Mouse (Mus musculus) layer of hippocampus, postnatal 14 days (tissue): ENCODE measurements at regions not wholly inside any gene's neighbourhood (a gene's known extent, or its start where the extent isn't known, plus 50 kb on each side); places are given as distances from the start of the nearest gene placed in this dataset.
A peak's percentile ranks its signal among the peaks of the same experiment; 100 is the strongest.

Experiments used
- DNase-seq, 2 experiments: peaks; one replicate each; pipeline ENCODE4 v3.0.0; 2021 to 2022; ENCODE audit warnings: low spot score in 2 of 2, mixed read lengths in 1 of 2

DNA sequence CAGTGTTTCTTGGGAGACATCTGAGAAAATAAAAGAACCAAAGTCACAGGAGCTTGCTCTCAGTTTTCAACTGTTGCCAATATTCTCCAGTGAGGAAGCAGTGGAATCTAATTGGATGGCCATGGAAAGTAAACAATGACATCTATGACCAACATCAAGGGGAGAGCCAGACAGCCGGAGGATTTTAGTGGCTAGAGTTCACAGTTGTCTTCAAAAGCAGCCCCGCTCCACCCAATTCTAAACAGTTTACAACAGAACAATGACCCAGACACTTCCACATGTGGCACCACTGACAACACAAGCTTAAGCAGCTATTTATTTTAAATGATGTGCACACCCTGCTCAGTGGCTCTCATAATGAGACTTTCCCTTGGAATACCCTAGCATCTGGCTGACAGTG lies 317.5 kb upstream of the Isx start:
- DNase-seq: no peak

DNA sequence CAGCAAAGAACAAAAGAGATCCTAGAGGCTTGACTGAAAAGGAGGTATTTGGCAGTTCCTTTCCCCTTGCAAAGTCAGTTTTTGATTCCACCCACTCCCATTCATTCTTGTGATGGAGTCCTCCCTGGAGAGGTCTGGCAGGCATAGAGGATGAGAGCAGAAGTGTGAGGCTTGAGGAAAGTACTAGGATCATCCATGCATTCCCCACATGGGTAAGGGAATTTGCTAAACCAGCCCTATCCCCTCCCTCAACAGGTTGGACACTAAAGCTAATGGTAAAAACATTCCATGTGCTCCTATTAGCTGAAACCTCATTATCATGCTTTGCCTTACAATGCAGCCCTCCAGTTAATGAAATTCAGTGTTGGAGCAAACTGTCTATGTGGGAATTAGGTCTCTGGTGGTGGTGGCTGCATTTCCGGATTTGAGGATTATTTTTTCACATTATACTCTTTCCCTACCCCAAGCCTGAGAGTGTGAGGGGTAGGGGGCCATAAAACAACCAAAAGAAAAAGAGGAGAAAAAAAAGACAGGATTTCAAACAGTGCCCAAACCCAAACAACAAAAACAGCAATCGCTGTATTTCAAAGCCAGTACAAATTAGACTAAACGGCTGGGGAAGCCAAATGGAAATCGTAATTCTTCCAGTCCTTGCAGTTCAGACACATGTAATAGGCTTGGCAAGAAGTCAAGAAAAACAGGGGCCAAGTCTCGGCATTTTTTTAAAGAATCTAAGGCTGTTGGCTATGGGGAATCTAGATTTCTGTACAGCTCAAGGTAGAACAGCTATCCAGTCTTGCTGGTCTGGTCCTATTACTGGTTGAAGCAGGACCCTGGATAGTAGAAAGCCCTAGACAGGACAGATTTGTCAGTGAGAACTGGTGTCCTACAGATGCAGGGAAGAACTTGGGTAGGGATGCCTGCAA lies 315.2 kb upstream of the Isx start:
- peak in 1 of 2 experiments; percentile 46 for DNase-seq

DNA sequence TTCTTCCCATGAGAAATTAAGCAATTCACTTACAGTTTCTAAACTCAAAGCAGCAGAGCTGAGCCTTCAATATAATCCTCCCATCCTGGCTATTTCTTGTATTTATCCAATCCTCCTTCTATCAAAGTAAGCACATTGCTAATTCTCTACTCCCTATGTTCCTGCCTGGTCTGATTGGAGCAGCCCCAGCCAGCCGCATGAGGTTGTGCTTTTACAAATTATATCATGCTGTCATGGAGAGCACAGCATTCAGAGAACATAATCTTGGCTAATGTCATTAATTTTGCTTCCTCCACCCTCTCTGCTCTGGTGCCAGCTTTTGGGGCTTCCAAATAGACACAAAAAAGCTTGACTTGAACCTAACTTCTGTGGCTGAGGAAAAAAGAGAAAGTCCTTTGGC lies 311.9 kb upstream of the Isx start:
- DNase-seq: peak; percentile 11 to 37
